Mouse (Mus musculus) kidney, adult 2 months (tissue): ENCODE results near the gene Fat2.

Experiments used
- CTCF ChIP-seq: fragments of 200-500 bp; conservative IDR thresholded peaks from 2 replicates; pipeline ENCODE4 v1.5.1; 2011; ENCODE audit warnings: low read depth, mild to moderate bottlenecking, control low read depth, low read length, moderate library complexity, mixed read lengths; ENCODE audit not compliant: insufficient read depth, insufficient read length
- POLR2A ChIP-seq: fragments of 200-500 bp; IDR thresholded peaks from one replicate; pipeline ENCODE4 v1.6.1; 2011; ENCODE audit warnings: low read depth, low read length, control low read depth

DNA sequence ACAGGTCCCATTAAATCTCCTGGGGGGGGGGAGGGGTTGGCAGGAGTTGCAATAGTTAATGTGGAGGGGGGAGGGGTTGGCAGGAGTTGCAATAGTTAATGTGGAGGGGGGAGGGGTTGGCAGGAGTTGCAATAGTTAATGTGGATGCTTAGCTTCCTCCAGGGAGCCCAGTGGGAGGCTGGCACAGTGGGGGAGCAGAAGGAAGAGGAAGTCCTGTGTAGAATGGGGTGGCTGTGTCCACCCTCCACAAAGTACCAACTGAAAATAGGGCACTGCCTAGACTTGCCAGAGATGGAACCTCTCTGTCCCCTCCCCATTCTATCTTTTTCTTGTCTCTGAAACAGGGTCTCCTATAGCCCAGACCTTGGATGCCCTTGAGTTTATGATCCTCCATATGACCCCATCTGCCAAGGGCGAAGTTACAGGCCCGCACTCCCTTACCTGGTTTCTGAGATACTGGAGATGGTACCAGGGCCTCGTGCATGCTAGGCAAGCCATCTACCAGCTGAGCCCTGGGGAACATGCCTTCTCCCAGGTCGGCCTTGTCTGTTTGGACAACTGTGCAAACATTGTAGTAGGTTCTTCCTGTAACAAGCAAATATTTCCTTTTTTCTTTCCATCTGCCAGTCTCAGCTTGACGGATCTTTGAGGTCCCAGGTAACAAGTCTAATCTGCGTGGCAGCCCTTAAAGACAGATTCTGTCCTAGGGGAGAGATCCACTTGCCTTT, 126.6 kb downstream of the Fat2 start:
- TF ChIP-seq CTCF = no peak
- no peak for TF ChIP-seq POLR2A
